Mouse (Mus musculus): ENCODE results near the gene H2-DMa. TPM values are rescaled to one million over a fixed set of nuclear protein-coding genes. Genes with fewer than 3 reads are reported as not detected.

The H2-DMa gene
- total RNA-seq, 4 experiments from 2014 or later, result 12.2 to 24.6 (median 21.1) TPM

- no peak for DNase-seq
Measured at GRCm38 (mm10) chr17:34164202-34164895, 45.0 kb downstream of the H2-DMa start.

- no peak for DNase-seq
Measured at GRCm38 (mm10) chr17:34165033-34165730, 45.8 kb downstream of the H2-DMa start.

DNA sequence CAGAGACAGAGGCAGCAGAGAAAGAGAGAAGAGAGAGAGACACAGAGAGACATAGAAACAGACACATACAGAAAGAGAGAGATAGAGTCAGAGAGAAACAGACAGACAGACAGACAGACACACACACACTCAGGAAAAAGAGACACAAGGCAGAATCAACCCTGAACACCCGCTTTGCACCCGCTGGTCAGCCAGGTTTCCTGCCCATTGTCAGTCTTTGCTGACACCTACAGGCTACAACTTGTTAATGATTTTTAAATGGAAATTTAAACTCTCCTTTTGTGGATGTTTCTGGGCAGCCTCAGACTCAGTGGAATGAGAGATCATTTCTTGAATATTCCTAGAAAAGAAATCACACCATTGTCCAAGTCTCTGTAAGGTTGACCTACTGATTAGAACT lies 49.9 kb downstream of the H2-DMa start:
- no peak for DNase-seq

- DNase-seq, result no peak
Measured at GRCm38 (mm10) chr17:34170487-34170876, 51.1 kb downstream of the H2-DMa start.

DNA sequence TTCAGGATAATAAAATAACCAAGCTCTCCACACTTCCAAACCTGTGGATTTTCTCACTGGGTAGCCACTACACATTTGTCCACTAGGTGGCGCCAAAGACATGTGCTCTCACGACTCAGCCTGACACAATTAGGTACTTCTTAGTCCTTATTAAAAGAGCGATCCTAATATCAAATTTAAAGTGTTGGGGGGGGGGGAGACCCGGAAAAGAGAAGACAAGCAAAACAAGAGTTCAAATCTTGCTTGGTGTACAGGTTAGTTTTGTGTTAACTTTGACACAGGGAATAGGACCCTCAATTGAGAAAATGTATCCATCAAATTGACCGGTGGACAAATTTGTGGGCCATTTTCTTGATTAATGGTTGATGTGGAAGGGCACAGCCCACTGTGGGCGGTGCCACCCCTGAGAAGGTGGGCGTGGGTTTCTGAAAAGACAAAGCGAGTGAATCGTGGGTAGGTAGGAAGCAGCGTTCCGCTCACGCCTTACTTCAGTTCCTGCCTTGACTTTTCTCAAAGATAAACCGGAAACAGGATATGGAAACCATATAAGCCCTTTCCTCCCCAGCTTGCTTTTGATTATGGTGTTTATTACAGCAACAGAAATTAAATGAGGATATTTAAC lies 51.6 kb downstream of the H2-DMa start:
- peak; percentile 57 for DNase-seq

DNA sequence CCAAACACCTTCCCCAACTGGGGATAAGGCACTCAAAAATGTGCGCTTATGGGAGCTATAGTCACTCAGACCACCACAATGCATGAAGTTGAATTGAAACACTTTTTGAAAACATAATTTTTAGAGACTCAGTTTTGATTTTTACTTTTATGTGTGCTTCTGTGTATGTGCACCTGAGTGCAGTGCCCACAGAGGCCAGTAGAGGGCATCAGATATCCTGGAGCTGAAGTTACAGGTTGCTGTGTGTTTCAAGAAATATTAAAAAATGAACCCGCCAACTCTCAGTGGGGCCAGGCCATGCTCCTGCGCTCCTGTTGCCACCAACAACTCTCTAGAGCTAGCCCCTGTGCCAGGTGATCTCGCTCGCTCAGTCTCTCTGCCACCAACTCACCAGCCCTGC lies 53.2 kb downstream of the H2-DMa start:
- DNase-seq, result no peak

GRCm38 (mm10) chr17:34174075-34174474 lies 54.7 kb downstream of the H2-DMa start:
- DNase-seq, result no peak

DNA sequence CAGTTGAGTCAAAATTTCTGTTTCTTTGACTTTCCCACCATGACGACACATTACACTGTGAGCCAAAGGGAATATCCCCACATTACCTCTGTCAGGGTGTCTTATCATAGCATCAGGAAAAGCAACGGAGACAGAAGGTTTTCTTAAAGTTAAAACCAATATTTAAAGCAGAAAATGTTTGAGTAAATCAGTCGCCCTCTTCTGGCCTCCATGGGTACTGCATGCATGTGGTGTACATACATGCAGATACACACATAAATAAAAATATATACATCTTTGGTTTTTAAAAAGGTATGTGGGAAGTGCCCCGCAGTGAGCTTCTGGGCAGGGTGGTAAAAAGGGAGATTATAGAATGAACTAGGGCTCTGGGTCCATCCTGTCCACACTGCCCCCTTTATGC lies 57.8 kb downstream of the H2-DMa start:
- DNase-seq, result no peak

DNA sequence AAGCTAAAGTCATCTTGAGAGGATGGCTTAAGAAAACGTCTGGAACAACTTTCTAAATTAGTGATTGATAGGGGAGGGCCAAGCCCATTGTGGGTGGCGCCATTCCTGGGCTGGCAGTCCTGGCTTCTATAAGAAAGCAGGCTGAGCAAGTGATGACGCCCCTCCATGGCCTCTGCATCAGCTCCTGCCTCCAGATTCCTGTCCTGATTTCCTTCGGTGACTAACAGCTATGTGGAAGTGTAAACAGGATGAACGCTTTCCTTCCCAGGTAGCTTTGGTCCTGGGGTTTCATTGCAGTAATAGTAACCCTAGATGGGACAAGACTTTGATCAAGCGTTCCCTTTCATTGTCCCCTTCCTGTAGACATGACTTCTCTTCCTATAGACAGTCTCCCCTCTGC lies 59.7 kb downstream of the H2-DMa start:
- no peak for DNase-seq

GRCm38 (mm10) chr17:34179913-34180859 lies 60.8 kb downstream of the H2-DMa start:
- no peak for DNase-seq

DNA sequence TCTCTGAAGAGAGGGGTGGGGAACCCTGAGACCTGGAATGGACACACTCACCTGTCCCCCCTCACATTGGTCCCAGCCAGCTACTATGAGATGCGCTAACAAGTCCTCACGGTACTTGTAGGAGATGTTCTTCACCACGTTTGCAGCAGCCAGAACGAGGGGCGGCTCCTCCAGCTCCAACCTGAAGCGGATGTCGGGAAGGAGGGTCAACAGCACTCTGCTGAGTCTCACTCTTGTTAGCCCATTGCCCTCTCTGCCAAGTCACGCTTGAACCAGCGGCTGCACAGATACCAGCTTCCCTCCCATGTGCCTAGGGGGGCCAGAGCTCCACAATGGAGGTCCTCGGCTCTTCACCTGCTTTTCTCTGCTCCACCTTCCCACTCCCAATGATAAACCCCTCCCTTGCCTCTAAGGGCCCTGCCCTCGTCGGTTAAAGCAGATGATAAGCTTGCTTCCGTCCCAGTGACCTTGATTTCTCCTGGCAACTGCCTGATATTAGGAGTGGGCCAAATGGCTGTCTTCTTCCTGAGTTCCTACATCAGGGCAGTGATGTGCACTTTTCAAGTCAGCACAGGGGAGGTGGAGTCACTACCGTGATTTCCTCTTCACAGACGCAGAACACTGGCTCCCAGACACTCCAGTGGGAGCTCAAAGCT lies 64.4 kb downstream of the H2-DMa start:
- no peak for DNase-seq

GRCm38 (mm10) chr17:34185526-34185925 lies 66.2 kb downstream of the H2-DMa start:
- DNase-seq, result no peak

DNA sequence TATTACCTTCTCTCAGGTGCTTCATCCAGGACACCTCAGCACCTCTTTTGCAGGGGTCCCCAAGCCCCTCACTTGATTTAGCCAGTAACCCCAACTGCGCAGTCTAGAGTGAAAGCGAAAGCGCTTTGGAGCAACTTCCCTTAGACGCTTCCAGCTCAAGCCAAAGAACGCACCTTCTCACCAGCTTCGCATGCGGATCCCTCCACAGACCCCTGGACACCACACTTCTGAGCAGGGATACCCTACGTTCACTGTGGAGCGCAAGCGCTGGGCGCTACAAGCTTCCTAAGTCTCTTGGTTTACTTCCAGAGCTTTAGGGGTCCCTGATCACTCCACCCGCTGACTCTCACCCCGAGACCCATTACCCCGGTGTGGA lies 67.5 kb downstream of the H2-DMa start:
- no peak for DNase-seq

DNA sequence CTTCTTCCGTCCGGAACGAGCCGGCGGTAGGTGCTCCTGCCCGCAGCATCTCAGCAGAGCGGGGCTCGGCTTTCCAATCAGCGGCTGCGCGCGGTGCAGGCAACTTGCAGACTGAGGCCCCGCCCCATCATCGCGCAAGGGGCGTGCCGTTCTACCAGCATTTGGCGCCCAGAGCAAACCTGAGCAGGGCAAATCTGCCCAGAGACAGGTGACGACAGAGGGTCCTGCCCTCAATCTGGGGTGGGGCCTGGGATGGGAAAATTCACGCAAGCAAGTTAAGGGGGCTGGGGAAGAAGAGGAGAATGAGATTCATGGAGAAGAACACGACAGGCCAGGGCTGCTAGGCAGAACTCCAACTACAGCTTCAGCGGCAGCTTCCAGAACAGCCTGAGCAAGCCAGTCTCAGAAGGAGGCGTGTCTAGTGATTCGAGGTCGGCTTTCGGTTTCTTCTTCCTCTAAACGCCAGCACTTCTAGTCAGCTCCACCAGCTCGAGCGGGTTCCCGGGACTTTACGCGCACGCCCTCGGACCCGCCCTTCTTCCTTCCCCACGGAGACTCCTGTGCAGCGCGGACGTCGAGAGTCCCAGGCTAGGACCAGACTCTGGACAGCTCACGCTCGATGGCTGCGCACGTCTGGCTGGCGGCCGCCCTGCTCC lies 68.0 kb downstream of the H2-DMa start, which contains the start of the genes Tap1 and Psmb9:
Gene Tap1 (plus strand): TSS at position 293 of the 656 bp plus-strand sequence.
Gene Psmb9 (minus strand): TSS at position 504 of the 656 bp plus-strand sequence.
- peak; percentile 97 for DNase-seq

GRCm38 (mm10) chr17:34188010-34188409 lies 68.7 kb downstream of the H2-DMa start:
- no peak for DNase-seq

Other genes starting within 250 kb of the H2-DMa start
- not detected for gene Gm7029, start 245.7 kb upstream of the H2-DMa start, total RNA-seq (2022)
- gene Kifc1, start 228.9 kb upstream of the H2-DMa start, total RNA-seq (2022), result 1 to 10 TPM; 1.7 to 3.2 (median 2.6) TPM
- gene Platr17, start 214.4 kb upstream of the H2-DMa start, total RNA-seq (2022), result not detected
- gene Daxx, start 210.1 kb upstream of the H2-DMa start, total RNA-seq (2022), result 10 to 100 TPM; 30.2 to 36.2 (median 33.8) TPM
- gene Tapbp, start 203.6 kb upstream of the H2-DMa start, total RNA-seq (2022), result 100 to 1,000 TPM; 195 to 259 (median 213) TPM
- gene Zbtb22, start 203.6 kb upstream of the H2-DMa start, total RNA-seq (2022), result 10 to 100 TPM; 35.3 to 39.7 (median 37.5) TPM
- gene Rgl2, start 190.0 kb upstream of the H2-DMa start, total RNA-seq (2022), result 10 to 100 TPM; 42.1 to 76.2 (median 60.1) TPM
- 100 to 1,000 TPM in 1 of 4 experiments, 10 to 100 TPM in 3; 74.1 to 119 (median 79.6) TPM for gene Pfdn6, start 179.2 kb upstream of the H2-DMa start, total RNA-seq (2022)
- gene Wdr46, start 178.9 kb upstream of the H2-DMa start, total RNA-seq (2022), result 10 to 100 TPM; 30.0 to 43.8 (median 35.1) TPM
- 1 to 10 TPM; 6.9 to 8.7 (median 7.6) TPM for gene B3galt4, start 168.1 kb upstream of the H2-DMa start, total RNA-seq (2022)
- gene Vps52, start 163.7 kb upstream of the H2-DMa start, total RNA-seq (2022), result 10 to 100 TPM; 58.6 to 83.5 (median 69.6) TPM
- 100 to 1,000 TPM; 668 to 711 (median 693) TPM for gene Rps18, start 163.5 kb upstream of the H2-DMa start, total RNA-seq (2022)
- 100 to 1,000 TPM; 493 to 638 (median 583) TPM for gene H2-K1, start 119.2 kb upstream of the H2-DMa start, total RNA-seq (2022)
- gene Ring1, start 94.9 kb upstream of the H2-DMa start, total RNA-seq (2022), result 10 to 100 TPM; 42.7 to 84.4 (median 60.7) TPM
- gene H2-Ke6, start 91.5 kb upstream of the H2-DMa start, total RNA-seq (2022), result 100 to 1,000 TPM; 249 to 289 (median 271) TPM
- 100 to 1,000 TPM; 176 to 248 (median 200) TPM for gene Slc39a7, start 87.9 kb upstream of the H2-DMa start, total RNA-seq (2022)
- gene Rxrb, start 87.7 kb upstream of the H2-DMa start, total RNA-seq (2022), result 10 to 100 TPM; 54.8 to 70.9 (median 62.7) TPM
- gene Col11a2, start 80.1 kb upstream of the H2-DMa start, total RNA-seq (2022), result 1 to 10 TPM in 3 of 4 experiments, under 1 TPM in 1; 0.55 to 1.7 (median 1.4) TPM
- gene H2-Oa, start 27.2 kb upstream of the H2-DMa start, total RNA-seq (2022), result 1 to 10 TPM in 1 of 4 experiments, under 1 TPM in 3; 0.24 to 1.1 (median 0.64) TPM
- 100 to 1,000 TPM; 185 to 240 (median 215) TPM for gene Brd2, start 3.1 kb downstream of the H2-DMa start, total RNA-seq (2022)
- gene H2-DMb2, start 23.8 kb downstream of the H2-DMa start, total RNA-seq (2022), result 1 to 10 TPM; 2.0 to 4.5 (median 4.0) TPM
- gene H2-DMb1, start 33.5 kb downstream of the H2-DMa start, total RNA-seq (2022), result 10 to 100 TPM in 2 of 4 experiments, 1 to 10 TPM in 2; 5.2 to 11.5 (median 10.5) TPM
- gene Tap1, start 68.0 kb downstream of the H2-DMa start, total RNA-seq (2022), result 10 to 100 TPM; 19.5 to 22.2 (median 21.3) TPM
- gene Psmb9, start 68.2 kb downstream of the H2-DMa start, total RNA-seq (2022), result 10 to 100 TPM; 16.7 to 30.6 (median 25.5) TPM
- 10 to 100 TPM; 30.4 to 41.2 (median 36.4) TPM for gene Psmb8, start 78.2 kb downstream of the H2-DMa start, total RNA-seq (2022)
- 10 to 100 TPM; 53.9 to 71.1 (median 67.2) TPM for gene Tap2, start 84.0 kb downstream of the H2-DMa start, total RNA-seq (2022)
- 1 to 10 TPM; 1.3 to 1.8 (median 1.5) TPM for gene H2-Ob, start 119.4 kb downstream of the H2-DMa start, total RNA-seq (2022)
- 100 to 1,000 TPM in 3 of 4 experiments, 10 to 100 TPM in 1; 62.4 to 146 (median 115) TPM for gene H2-Ab1, start 138.1 kb downstream of the H2-DMa start, total RNA-seq (2022)
- 100 to 1,000 TPM in 3 of 4 experiments, 10 to 100 TPM in 1; 77.6 to 181 (median 140) TPM for gene H2-Aa, start 168.3 kb downstream of the H2-DMa start, total RNA-seq (2022)
- 100 to 1,000 TPM in 3 of 4 experiments, 10 to 100 TPM in 1; 83.6 to 191 (median 159) TPM for gene H2-Eb1, start 186.3 kb downstream of the H2-DMa start, total RNA-seq (2022)
- gene H2-Eb2, start 206.1 kb downstream of the H2-DMa start, total RNA-seq (2022), result not detected
- under 1 TPM; 0.40 to 0.90 (median 0.57) TPM for gene Btnl2, start 235.3 kb downstream of the H2-DMa start, total RNA-seq (2022)